Mouse (Mus musculus): Measurements from ENCODE around the gene Cfap54. TPM values are rescaled to one million over a fixed set of nuclear protein-coding genes. Genes with fewer than 3 reads are reported as not detected.

The Cfap54 gene
- 0.07 TPM for polyA plus RNA-seq (2014; fragmentation: Illumina TruSeq; extraction: RNeasy Lipid Tissue Mini Kit (QIAGEN cat#74804); ENCODE audit: low replicate concordance)

GRCm38 (mm10) chr10:93081133-93081779, at the start of gene Cfap54:
Cfap54 (minus strand) TSS chr10:93081618.

Other genes starting within 250 kb of the Cfap54 start
- 17.5 TPM for gene Cdk17, start 79.3 kb upstream of the Cfap54 start, polyA plus RNA-seq (2014; fragmentation: Illumina TruSeq; extraction: RNeasy Lipid Tissue Mini Kit (QIAGEN cat#74804); ENCODE audit: low replicate concordance)
- 6.9 TPM for gene Elk3, start 229.5 kb upstream of the Cfap54 start, polyA plus RNA-seq (2014; fragmentation: Illumina TruSeq; extraction: RNeasy Lipid Tissue Mini Kit (QIAGEN cat#74804); ENCODE audit: low replicate concordance)